Mouse (Mus musculus): ENCODE measurements at regions not wholly inside any gene's neighbourhood (a gene's known extent, or its start where the extent isn't known, plus 50 kb on each side); places are given as distances from the start of the nearest gene placed in this dataset.
A peak's percentile ranks its signal among the peaks of the same experiment; 100 is the strongest.

- DNase-seq, result no peak
These were observed 100.9 kb downstream of the Nup35 start for GRCm38 (mm10) chr2:80717979-80718378.

- no peak for DNase-seq
These were observed 107.0 kb downstream of the Nup35 start for GRCm38 (mm10) chr2:80724085-80724484.

GRCm38 (mm10) chr2:80731324-80731723 is 114.3 kb downstream of the Nup35 start:
- peak; percentile 18 for DNase-seq

- no peak for DNase-seq
These were observed 129.7 kb downstream of the Nup35 start for GRCm38 (mm10) chr2:80746737-80747136.

DNA sequence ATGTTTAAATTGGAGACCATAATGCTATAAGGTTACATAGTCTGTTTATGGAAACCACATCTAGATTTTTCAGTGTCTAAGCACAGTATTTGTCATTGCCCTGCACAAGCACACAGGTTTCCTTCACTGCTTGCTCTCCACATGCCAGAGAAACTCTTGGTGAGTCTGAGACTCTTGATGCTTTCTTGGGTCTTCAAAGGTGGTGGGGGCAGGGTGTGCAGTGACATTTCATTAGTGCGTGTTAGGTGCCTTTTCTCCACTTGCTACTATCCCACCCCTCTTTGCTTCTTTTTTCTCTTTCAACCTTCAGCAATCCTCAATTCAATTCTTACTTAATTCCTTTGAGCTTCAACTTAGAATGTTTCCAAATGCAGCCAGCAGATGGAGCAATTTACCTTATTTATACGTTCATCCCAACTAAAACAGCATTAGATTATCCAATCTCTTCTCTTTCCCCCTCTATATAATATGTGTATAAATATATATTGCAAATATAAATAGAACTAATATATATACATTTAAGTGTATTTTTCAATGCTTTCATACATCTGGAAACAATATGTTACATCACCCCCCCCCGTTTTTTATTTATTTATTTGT is 145.1 kb downstream of the Nup35 start:
- DNase-seq, result peak; percentile 36

GRCm38 (mm10) chr2:80771176-80771575 is 154.1 kb downstream of the Nup35 start:
- DNase-seq, result peak; percentile 1

DNA sequence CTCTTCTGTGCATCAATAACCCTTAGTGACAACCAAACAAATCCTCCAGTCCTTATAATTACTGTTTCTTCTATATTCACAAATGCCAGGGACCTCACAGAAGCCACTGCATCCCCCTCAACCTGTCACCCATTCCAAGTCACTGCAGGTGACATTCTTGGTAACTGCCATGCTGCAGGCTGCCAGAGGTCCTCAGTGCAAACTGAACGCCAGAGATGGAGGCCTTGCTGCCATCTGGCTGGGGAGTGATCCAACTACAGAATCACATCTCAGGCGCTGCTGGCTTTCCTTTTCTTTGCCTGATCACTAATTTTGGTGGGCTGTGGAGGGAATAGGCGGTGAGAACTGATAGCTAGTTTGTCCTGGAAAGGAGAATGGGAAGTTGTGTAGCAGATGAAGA is 155.4 kb downstream of the Nup35 start:
- DNase-seq, result peak; percentile 13

GRCm38 (mm10) chr2:80786370-80786769 is 169.3 kb downstream of the Nup35 start:
- no peak for DNase-seq

- DNase-seq, result no peak
These were observed 176.5 kb downstream of the Nup35 start for GRCm38 (mm10) chr2:80793345-80794147.

DNA sequence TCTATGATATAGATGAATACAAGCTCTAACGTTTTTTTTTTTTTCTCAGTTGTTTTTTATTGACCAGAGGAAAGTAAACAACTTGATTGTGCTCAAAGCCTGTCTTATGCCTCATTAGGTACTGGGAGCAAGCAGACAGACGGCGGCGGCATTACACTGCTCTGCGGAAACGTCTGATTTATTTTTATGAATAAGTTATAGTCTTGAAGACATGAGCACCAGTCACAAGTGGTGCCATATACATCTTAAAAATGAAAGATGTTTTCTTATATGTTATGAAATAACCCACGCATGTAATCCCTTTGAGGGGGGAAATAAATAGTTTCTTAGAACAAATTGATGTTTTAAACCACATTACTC is 177.1 kb downstream of the Nup35 start:
- DNase-seq, result no peak

- DNase-seq, result no peak
These were observed 202.2 kb downstream of the Nup35 start for GRCm38 (mm10) chr2:80819268-80819667.

DNA sequence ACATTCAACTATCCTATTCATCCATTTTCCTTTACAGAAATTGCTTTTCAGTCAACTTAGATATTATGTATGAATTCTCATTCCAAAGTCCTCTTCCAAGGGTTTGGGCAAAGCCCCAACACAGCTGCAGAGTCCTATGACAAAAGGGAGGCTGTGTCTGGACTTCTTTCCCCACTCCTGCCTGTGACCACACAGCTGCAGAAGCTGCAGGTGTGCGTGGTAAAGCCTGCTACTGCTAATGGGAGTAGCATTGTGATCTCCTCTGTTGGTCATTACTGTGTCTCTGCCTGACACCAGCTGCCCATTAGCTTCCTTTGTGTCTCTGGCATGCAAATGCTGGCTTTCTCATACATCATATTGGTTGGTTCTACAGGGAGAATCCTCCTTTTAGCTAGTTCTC is 234.0 kb downstream of the Nup35 start:
- DNase-seq, result no peak

GRCm38 (mm10) chr2:80855214-80855613 is 238.2 kb downstream of the Nup35 start:
- DNase-seq, result no peak

GRCm38 (mm10) chr2:80870046-80870445 is 253.0 kb downstream of the Nup35 start:
- no peak for DNase-seq

DNA sequence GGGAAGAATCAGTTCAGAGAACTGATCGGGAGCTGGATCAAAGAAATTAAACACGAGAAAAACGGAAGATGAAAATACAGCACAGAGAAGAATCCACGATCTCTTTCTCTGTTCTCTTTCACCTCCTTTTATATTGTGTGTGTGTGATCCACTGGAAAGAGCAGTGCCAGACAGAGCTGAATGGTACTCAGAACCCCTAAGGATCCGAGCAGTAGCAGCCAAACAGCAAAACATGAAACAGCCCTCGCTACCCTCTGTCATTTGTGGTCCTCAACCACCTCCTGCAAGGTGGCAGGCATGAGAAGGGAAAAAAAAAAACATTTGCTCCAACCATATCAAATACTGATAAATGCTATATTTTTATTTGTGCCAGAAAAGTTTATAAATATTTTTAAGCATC is 253.4 kb downstream of the Nup35 start:
- no peak for DNase-seq

DNA sequence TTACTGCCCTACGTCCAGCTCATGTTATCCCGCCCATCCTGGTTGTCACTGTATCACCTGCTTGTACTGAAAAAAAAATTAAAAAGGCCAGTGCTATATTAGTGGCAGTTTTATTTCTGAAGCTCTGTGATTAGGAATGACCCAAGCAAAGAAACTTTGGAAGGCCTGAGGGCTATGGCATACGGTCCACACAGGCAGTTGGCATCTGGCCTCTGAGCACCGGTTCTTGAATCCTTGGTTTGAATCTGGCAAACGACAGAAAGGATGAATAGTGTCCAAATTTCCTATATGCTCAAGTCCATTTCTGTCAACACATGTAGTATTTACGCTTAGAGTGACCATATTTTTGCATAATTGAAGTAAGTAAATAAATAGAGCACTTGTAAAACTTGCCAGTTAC is 254.3 kb downstream of the Nup35 start:
- no peak for DNase-seq

DNA sequence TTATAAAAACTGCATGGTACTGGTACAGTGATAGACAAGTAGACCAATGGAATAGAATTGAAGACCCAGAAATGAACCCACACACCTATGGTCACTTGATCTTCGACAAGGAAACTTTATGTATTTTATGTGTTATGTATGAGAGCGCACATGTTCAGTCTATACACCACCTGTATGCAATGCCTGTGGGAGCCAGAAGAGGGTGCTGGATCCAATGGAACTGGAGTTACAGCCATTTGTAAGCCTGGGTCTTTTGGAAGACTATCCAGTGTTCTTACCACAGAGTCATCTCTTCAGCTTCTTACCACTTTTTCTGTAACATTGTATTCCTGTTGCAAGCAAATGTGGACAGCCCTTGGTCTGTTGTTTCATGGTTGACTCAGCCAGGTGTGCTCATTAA is 261.4 kb downstream of the Nup35 start:
- DNase-seq, result no peak

GRCm38 (mm10) chr2:80884231-80884630 is 267.2 kb downstream of the Nup35 start:
- DNase-seq, result no peak

DNA sequence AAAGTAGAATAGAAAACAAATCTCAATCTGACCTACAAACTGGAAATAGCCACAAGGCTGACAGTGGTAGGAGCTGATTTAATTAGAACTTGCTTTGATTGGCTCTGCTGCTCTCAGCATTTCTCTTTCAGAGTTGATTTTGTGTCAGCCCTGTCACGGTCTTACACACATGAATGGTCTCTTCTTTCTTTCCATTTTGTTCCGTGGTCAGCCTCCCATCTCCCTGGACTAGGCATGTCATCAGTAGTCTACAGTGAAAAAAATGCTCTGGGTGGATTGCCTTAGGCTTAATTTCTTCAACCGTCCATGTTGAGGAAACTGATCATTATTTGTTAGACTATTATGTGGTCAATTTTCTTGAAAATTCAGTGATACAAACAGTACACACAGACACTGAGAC is 285.0 kb downstream of the Nup35 start:
- DNase-seq, result no peak

DNA sequence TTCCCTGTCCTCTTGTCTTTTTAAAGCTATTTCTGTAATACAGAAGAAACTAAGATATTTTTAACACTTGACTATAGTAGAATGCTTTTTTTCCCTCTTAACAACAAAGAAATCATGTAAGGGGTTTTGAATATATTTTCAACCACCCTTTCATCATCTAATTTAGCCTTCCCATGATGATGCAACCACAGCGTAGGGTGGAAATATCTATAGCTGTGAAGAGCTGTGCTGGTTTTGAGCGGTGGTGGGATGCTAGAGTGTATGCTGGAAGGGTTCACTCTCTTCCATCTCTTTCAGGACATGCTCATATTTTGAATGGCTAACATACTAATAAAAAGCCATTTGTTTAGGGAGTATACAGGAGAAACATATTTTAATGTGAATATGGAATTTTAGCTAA is 296.4 kb downstream of the Nup35 start:
- DNase-seq, result no peak

DNA sequence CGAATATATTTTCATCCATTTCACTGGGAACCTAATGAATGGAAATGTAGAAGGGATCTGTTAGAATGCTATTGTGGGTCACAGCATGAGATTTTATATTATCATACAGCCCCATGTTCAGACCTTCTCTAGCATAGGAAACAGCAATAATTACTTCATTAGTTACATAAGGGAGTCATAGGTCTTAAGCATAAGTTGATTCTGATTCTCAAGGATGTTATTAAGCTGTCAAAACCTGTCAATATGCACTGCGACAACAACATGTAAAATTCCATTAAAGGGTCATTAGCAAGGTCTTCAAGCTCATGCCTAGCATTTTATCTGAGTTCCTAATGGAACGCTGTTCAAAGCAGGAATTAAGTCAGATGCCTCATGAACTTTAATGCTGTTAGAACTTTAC is 328.5 kb downstream of the Nup35 start:
- DNase-seq, result no peak

GRCm38 (mm10) chr2:80966766-80967165 is 349.7 kb downstream of the Nup35 start:
- DNase-seq, result no peak

- no peak for DNase-seq
These were observed 350.2 kb downstream of the Nup35 start for GRCm38 (mm10) chr2:80967260-80967659.

- peak; percentile 4 for DNase-seq
These were observed 352.3 kb downstream of the Nup35 start for GRCm38 (mm10) chr2:80969354-80969753.

- DNase-seq, result no peak
These were observed 356.2 kb downstream of the Nup35 start for GRCm38 (mm10) chr2:80973217-80973616.

Measured in cerebellum, adult 9-10 months (tissue).